Mouse (Mus musculus): ENCODE data around the gene Tmc8.
"Not testable (repeated sequence)": the region's sequence is repeated elsewhere in the genome, so short reads cannot be mapped to it uniquely, and the experiment has no call there.

Gene Tmc8

DNA sequence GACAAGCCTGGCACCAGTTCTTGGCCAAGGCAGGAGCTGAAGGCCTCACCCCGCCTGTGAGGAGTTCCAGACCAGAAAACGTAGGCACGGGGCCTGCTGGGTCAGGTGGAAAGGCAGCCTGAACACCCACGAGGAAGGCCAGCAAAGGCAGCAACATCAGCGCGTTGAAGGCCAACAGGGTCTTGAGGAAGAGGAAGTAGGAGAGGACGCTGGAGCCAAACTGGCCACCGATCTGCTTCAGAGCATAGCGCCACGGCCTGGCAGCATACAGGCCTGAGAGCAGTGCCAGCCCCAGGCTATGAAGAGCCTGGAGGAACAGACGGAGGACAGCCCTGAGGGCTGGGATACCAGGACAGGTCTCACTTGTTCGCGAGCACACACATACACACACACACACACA is 6.3 kb upstream of the Tmc8 start:
- peak; percentile 43 to 54 for DNase-seq

DNA sequence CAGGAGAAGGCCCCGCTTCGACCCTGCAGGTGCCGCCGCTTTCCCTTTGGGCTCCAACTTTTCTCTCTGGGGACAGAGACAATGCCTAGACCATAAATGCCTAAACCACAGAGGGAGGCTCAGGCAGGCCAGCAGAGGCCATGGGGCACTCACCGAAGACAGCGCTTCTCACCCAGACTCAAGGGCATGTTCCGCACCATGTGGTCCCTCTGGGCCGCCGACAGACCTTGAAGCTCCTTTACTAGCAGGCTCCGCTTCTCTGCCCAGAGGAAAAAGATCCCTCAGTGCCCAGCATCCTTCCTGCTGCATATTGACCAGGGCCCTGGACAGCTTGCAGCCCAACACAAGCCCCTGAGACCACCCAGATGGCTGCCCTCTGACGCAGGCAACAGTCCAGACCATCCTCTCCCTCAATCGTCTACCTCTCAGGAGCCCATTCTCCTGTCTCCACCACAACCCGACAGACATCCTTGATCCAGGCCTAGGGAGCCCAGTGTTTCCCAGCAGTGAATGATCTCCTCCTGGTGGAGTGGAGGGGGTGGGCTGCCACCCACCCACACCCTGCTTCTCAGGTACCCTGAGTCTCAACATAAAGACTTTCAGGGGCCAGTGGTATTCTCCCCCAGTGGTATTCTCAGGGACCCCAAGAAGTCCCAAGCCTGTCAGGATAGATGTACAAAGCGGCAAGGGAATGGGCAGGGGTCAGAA is 5.6 kb upstream of the Tmc8 start:
- DNase-seq: no peak

DNA sequence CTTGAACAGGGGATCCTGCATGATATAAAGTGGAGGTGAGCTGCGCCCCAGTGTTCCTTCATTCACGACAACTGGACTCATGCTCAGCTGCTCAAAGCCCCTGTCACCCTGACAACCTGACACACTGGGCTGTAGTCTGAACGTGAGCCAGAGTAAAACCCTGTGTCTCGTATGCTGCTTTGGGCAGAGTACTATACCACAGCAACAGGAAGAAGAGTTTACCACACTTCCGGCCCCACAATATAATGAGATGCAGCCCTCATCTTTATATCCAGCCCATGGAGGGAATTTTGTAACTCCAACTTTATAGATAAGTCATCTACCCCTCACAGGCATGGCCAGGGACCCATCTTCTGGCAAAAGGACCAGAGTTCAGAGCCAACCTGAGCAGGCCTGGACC is 4.8 kb upstream of the Tmc8 start:
- no peak for DNase-seq

DNA sequence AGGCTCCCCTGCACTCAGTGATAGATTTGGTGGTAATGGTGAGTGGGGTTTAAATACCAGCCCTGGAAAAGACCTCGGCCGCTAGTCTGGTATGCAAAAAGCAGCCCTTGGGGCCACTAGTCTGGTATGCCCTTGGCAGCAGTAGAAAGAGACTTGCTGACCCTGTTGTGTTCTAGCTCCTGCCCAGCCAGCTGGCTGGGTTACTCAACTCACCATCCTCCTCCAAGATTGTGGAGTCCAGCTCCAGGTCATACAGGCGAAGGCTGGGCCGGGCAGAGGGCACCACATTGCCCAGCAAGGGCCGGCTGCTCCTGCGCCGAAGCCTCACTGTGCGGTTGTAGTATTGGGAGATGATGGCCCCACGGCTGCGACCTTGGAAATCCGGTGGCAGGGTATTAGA is 3.8 kb upstream of the Tmc8 start:
- no peak for DNase-seq

DNA sequence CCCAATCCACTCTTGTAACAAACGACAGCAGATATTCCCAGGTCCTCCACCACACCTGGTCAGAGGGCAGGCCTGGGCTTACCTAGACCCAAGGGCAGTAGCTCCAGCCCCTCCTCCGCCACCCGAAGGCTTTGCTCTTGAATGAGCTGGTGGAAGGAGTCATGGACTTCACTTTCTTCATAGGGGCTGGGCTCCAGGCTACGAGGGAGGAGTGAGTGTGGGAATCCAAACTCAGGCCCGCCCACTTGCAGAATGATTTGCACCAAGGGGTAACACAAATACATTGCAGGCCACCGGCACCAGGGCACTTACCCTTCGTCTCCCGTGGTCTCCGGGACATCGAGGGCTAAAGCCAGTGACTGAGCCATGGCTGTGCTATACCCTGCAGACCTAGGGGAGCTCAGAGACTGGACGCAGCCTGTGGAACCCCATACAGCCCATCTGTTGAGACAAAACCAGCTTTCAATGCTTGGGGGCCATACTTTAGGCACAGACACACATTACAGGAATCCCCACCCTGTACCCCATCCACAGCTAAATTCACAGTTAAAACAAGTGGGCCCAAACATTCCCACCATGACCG is 2.9 kb upstream of the Tmc8 start:
- no peak for DNase-seq

DNA sequence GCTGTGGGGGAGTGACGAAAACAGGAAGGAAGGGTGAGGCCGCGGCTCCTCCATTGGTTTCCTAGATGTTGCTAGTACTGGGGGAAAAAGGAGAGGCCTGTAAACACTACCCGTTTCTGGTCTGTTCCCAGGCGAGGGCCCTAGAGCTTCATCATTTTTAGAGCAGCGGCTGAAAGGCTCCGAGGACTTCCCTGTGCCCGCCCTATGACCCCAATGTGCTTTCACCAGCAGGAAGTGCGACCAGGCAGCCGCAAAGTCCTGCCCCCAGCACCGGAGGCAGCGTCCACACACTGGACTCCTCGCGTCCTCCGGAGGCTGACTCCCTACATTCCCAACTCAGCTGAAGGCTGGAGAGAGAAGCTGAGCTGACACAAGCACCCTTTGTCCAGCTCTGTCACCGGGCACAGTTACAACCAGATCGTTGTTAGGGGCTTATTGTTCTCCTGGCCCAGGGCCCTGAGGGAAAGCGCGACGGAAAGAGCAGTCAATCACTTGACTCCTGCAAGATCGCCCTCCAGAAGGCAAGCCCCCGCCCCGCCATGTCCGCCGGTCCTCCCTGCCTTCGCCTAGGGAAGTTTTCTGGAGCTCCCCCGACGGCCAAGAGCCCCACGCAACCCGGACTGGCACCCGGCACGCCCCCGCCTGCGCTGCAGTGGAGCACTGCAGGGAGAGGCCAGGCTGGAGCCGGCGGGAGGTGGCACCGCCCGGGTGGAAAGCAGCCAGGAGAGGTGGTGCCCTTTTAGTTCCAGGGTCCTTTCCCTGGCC is 2.3 kb upstream of the Tmc8 start:
- no peak for DNase-seq

DNA sequence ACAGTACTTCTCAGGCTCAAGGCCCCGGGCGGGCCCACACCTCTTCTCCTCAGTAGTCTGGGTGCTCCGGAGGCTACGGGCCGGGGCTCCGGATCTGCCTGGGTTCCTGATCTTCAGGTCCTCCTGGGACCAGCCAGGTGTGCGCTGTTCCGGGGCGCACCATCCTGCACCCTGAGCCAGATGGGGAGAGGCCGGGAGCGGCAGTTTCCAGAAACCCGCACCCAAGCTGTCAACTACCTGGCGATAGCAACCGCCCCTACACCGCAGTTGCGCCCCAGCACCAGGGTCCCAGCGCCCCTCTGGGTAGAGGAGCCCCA is 1.7 kb upstream of the Tmc8 start:
- no peak for DNase-seq

DNA sequence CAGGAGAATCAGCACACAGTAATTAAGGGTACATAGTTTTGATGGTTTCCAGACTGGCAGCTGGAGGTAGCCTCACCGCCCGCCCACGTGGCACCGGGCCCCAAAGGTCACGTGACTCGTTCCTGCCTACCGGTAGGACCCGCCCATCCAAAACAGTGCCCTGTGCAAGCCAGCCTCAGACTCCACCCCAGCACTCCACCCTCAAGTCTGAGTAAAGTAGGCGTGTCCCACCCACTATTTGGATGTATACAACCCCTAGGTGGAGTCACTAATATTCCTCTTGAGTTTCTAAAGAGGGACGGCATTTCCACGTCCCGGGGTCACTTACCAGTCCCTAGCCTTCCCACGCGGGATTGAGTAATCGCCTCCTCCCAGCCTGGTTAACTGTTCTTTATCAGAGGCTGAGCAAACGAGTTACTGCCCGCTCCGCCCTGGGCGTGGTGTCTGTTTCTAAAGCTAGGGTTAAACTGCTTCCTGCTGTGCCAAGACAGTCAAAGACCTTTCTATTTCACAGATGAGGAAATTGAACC is 1.2 kb upstream of the Tmc8 start:
- DNase-seq: peak in 1 of 2 experiments; percentile 78

DNA sequence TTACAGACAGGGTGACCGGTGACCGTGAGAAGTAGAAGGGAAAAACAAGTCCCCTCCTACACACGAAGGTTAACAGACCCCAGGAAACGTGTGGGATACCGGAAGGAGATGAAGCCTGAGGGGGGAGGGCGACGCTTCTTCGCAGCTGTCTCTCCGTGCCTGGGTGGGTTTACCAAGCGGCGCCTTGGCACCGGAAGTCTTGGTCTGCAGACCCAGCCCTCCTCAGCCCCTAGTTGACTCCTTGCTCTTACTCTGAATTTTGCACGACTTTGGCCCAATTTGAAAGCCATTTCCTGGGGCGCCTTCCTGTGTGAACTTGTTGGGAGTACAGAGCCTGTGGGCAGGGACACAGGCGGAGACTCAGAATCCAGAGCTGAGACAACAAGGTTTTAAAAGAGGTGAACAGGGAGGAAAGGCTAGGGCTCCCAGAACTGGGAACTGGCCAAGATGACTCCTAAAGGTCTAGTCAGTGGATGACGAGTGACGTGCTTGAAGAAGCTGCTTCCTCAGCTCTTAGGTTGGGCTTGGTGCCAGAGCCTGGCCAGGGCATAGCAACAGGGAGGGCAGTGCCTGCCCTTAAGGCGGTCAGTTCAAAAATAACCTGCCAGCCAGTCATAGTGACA is 566 bp upstream of the Tmc8 start:
- DNase-seq: peak; percentile 41 to 64

DNA sequence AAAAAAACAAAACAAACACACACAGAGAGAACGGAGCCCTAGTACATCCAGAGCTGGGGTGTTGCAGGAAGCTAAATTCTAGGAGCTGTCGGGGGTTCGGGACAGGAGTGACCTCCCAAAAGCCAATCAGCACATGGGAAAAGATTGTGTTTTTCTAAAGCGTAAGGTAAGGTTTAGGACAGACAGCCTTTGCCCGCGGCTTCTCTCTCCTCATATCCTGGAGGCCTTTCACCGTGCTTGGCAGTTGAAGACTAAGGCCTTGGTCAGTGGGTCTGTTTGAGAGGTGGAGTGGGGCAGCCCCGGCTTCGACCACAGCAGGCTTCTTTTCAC is 794 bp downstream of the Tmc8 start:
- DNase-seq: no peak

DNA sequence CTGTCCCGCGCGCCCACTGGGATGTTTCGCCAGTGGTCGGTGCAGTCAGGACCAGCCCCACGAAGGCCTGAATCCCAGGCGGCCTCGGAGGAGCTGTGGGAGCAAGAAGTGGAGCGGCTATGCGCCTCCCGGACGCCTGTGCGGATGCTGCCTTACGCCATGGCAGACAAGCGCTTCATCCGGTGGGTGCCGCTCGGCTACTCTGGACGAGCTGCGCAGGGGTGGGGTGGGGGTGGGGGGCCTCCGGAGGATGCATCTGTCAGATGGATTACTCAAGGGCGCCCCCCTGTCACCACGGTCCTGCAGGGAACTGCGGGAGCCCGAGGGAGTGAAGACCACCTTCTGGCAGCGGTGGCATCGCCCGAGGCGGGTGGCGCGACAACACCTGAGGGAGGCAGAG is 1.2 kb downstream of the Tmc8 start:
- DNase-seq: peak; percentile 63 to 77

DNA sequence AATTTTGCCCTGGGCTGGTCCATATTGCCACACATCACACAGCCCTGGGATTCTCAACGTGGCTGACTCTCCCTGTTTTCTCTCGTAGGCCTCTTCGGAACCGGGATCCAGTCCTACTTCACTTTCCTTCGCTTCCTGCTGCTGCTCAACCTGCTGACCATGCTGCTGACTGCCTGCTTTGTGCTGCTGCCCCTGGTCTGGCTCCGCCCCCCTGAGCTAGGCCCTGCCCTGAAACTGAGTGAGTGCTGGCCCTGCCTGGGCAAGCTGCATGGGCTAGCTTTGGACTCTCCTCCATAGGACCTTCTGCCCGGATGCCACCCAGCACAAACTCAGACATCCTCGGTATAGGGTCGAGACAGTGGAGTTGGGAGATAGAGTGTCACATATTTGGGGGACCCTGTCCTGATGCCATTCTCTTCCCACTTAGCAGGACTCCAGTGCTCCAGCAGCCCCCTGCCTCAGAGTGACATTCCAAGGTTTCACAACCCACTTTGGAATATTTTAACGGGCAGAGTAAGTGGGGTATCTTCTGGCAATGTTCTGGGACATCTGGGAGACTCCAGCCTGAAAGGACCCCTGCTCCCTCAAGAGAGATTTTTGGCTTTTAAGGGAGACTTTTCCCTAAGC is 1.9 kb downstream of the Tmc8 start:
- DNase-seq: peak in 1 of 2 experiments; percentile 23

DNA sequence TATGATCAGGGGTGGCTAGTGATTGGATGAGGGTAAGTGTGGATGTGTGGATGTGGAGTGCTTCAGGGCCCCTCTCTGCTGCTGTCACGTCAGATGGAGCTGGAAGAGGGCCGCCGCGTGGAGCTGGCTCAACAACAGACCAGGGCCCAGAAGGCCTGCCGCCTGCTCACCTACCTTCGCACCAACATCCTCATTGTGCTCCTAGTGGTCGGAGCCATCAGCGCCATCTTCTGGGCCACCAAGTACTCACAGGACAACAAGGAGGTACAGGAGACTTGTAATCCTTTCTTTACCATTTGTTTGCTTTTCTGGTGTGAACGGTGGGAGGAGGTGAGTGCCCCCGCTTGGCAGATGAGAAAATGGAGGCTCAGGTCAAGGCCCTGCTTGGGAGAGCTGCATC is 4.4 kb downstream of the Tmc8 start:
- peak; percentile 74 to 82 for DNase-seq

DNA sequence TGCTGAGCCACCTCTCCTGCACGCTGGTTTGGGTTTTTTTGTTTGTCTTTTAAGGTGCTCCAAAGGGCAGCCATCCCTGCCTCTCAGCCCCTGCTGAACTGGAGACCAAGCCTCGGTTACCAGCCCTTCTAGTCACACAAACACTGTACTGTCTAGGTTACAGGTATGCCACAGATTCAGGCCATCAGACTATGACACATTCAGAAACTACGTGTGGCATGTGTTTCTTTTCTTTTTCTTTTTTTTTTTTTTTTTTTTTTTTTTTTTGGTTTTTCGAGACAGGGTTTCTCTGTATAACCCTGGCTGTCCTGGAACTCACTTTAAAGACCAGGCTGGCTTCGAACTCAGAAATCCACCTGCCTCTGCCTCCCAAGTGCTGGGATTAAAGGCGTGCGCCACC is 6.6 kb downstream of the Tmc8 start:
- not testable (repeated sequence) for DNase-seq

DNA sequence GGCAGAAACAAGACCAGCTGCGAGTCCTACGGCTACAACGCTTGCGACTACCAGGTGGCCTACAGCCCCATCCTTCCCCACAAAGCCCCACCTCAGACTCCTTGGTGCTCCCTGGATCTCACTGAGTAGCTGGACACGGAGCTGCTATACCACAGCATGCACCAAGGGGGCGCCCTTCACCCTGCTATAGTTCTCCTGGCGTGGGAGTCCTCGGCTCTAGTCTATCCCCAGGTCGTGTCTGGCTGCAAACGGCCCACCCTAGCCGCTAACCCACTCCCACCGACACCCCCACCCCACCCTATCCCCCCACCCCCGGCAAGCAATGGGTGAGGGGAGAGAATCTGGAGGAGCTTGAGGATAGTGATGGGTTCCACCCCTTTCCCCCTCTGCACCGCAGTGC is 8.4 kb downstream of the Tmc8 start:
- peak; percentile 68 to 78 for DNase-seq

DNA sequence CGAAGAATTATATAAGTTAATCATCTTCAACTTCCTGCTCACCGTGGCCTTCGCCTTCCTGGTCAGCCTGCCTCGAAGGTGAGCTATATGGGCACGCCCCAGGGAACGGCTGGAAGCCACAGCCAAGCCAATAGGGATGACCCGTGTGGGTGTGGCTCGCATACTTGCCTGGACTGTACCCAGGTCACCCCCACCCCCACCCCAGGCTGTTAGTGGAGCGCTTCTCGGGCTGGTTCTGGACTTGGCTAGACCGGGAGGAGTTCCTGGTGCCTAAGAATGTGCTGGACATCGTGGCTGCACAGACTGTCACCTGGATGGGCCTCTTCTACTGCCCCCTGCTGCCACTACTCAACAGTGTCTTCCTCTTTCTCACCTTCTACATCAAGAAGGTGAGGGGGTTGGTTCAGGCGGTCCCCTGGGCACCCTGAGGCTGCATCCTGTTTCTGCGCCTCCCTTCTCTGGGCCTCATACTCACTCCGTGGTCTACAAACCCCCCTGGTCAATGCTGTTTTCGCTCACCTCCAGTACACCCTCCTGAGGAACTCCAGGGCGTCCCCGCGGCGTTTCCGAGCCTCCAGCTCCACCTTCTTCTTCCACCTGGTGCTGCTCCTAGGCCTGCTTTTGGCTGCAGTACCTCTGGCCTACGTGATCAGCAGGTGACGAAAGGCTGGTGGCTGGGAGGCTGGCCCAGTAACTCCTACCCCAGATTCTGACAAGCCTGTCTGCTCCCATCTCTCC is 9.0 kb downstream of the Tmc8 start:
- DNase-seq: no peak

DNA sequence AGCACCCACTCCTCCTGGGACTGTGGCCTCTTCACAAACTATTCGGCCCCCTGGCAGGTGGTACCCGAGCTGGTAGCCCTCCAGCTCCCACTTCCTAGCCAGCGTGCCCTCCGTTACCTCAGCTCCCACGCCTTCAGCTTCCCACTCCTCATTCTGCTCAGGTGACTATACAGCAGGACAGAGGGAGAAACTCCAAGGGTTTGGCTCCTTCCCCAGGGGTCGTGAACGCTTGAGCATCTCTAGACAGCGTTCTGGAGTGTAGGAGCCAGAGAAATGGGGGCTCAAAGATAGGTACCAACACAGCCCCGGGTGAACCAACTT is 9.5 kb downstream of the Tmc8 start:
- no peak for DNase-seq

DNA sequence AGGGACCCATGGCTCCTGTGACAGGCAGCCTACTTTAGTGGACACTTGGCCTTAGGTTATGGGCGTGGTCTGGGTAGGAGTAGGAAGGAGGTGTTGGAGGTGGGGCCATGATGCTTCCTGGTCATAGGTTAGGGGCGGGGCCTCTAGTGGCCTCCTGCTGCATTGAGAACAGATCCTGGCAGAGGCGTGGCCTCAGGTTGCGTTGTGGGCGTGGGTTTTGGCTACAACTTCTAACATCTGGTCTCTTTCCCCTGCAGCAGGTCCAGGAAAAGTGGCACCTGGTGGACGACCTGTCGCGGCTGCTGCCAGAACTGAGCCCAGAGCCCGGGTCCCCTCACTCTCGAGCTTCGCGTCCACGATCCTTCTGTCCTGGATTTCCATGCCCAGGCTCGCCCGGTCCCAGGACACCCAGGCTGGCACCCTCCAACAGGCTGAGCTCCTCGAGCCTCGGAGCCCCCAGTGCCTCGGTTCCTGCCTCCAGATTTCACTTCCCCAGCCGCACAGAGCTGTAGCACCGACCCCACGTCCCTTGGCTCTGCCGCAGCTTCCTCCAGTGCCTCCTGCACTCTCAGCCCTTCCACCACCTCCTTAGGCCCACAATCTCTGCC is 10.5 kb downstream of the Tmc8 start:
- no peak for DNase-seq

DNA sequence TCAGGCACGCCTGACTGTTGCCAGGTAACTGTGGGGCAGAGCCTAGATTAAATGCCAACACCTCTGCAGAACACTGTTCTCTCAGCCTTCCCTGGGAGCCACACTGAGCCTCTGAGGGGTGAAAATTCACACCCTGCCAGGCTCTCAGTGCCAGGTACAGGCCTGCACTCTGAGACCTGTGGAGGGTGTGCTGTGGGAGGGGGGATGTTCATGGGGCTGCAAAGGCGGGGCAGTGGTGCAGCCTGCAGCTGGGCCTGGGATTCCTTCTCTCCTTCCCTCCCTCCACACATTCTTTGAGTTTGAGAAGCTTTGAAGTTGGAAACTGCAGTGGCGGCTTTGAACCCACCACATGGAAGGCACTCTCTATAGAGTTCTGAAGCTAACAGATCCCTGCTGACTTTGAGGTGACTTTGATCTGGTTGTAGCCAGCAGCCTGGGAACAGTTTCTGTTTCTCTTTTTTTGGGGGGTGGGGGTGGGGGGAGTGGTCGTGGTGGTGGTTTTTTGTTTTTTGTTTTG is 12.2 kb downstream of the Tmc8 start:
- no peak for DNase-seq

DNA sequence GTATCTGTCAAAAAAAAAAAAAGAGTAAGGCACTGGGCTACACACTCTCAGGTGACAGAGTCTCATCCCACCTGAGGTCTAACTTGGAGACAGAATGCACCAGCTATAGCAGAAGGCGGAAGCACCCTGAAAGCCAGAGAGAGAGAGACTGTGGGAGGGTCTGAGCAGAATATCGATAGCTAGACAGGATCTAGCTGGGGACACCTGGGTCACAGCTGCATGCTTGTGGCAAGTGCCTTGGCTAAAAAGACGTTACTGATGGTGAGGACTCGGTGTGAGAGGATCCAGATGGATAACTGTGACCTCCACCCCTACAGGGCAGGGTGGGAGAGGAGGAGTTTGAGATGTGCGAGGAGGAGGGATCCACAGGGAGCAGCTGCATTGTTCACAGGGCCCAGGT is 15.1 kb downstream of the Tmc8 start:
- DNase-seq: no peak

DNA sequence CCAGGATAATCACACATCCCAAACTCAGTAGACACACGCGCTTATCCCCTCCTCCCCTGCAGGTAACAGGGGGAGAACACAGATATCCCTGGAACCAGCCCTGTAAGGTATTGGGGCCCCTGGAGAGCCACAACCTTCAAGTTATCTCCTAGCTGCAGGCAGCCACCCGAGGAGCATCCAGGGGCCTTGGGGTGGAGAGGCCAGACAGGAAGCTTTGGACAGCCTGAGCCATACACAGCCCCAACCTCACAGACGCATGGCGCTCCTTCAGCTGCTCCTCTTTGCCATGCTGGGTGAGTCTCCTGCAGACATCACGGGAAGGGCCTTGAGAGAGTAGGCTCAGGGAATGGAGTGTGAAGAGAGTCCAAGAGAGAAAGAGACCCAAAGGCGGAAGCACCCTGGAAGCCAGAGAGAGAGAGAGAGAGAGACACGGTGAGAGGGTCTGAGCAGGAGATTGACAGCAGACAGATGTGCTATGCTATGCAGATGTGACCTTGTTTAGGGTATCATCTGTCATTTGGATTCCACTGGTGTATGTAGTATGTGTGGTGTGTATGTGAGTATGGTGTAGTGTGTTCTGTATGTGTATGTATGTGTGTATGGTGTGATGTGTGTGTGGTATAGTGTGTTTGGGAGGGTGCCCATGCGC is 15.8 kb downstream of the Tmc8 start, which contains the start of gene 6030468B19Rik:
TSS of gene 6030468B19Rik (plus strand) at position 150 of the 649 bp plus-strand sequence.
- no peak for DNase-seq
